Mouse (Mus musculus) natural killer cell, adult 2 months (primary cell): Measurements from ENCODE around the gene Hspbap1.

Source experiments
- DNase-seq, 2 experiments: peaks; one replicate each; pipeline ENCODE4 v3.0.0; 2022; ENCODE audit warnings: low spot score in 2 of 2

Gene Hspbap1

DNA sequence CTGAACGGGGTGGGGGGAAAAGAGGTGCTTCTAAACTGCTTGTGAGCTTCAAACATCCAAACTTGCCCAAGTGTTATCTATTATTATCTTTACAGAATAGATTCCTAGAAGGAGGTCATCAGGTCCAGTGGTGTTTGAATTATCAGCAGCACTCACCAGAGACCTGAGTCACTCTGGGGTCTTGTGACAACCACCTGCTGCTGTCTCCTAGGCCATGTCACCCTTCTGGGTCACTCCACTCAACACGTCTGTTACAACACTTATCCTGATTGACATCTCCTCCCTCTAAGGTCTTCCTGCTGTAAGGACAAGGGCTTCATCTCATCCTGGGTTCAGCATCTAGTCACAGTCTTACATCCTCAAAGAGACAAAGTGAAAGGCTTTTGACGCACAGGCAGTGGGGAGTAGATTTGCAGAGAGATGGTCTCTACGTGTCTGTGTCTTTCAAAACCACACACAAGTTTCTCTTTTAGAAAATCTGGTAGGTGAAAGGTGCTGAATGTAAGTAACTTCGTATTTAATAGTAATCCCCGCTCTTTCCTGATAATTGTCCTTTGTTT is 21.9 kb downstream of the Hspbap1 start:
- no peak for DNase-seq

DNA sequence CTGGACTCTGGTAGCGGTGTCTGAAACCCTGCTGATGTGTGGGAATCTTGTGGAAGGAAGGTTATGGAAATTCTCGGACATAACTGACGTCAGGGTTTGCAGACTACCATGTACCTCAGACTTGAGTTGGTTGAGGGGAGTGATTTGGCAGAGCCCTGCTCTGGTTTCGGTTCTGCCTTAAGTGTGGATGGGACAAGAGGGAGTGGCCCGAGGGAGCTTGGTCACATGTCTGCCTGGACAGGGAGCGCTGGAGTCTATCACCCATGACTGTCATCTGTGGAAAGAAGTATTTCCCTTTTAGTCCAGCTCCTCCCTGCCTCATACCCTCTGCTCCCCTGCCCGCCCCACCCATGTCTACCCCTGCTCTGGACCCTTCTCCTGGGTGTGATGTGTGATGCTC is 32.0 kb downstream of the Hspbap1 start:
- DNase-seq, result no peak

DNA sequence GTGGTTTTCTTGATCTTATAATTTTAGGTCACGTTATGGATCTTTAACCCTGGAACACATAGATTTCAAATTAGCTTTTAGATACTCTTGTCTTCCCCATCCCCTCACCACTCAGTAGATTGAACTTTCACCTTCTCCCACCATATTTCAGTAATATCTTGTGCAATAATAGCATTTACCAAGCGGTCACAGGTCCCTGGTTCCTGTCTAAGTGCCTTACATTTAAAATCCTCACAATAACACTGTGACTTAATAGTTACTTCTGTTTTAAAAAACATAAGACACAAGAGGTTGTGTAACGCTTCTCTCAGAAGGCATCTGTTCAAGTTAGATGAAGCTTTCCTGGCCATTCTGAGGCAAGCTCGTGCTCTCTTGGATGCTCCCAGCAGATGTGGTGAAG is 33.5 kb downstream of the Hspbap1 start:
- no peak for DNase-seq

DNA sequence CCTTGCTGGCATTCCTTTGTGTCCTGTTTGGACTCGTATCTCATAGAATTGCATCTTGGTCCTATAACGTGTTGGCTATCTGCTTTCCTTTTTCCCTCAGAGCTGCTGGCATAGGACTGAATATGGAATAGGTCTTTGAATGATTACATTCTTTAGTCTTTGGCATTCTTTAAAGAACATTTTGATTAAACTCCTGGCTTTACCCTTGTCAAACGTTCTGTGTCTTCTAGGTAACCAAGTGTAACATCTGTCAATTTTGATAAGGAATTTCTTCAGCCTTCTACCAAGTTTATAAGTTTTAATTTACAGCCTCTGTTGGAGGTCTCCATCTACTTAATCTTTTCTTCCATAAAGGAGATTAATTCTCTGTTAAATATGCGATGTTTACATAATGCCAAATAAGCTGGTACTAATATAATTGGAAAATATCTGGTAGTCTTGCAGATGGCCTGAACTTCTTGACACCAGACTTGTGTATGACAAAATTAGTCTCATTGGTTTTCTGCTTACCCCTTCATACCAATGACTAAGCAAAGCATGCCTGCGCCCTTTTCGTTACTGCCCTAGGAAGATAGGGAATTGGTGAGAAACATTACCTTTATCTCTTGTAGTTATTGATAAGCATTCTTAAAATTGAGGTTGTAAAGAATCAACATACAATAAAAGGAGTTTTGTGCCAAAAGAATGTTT is 36.9 kb downstream of the Hspbap1 start:
- DNase-seq, result no peak

DNA sequence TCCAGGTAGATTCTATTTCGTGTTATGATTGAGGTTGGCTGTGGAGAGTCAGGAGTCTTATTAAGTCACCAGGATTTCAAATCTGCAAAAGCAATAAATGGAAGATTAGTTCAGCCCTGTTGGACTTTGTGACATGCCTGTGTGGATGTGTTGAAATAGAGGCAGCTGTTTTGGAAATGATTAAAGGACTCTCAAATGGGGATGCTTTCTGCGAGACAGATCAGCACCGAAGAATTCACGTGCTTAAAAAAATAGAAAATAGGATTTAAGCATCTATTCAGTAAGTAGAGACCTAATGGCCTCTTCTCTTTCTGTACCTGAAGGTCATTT is 37.5 kb downstream of the Hspbap1 start:
- DNase-seq, result no peak

DNA sequence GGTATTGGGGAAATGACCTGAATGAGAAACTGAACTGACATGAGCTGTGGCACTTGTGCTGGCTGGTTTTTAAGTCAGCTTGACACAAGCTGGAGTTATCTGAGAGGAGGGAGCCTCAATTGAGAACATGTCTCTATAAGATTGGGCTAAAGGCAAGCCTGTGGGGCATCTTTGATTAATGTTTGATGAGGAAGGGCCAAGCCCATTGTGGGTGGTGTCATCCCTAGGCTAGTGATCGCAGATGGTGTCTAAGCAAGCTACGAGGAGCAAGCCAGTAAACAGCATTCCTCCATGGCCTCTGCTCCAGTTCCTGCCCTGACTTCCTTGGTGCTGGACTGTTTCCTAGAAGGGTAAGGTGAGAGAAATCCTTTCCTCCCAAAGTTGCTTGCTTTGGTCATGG is 38.7 kb downstream of the Hspbap1 start:
- no peak for DNase-seq

DNA sequence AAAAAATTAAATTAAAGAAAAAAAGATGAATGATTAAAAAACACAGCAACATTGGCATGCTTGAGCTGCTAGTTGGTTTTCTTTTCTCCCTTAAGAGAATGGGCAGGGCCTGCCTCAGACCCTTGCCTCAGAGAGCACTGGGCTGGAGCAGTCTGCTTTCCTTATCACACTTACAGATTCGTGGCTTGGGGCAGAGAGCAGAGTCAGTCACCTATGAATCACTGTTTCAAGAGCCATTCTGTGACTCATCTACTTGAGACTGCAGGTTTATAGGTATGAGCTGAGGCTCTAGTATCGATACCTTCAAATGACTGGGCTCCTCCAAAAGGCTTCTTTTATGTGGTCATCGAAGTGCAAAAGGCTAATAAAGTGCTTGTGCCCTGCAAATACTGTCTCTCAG is 42.9 kb downstream of the Hspbap1 start:
- DNase-seq, result no peak

DNA sequence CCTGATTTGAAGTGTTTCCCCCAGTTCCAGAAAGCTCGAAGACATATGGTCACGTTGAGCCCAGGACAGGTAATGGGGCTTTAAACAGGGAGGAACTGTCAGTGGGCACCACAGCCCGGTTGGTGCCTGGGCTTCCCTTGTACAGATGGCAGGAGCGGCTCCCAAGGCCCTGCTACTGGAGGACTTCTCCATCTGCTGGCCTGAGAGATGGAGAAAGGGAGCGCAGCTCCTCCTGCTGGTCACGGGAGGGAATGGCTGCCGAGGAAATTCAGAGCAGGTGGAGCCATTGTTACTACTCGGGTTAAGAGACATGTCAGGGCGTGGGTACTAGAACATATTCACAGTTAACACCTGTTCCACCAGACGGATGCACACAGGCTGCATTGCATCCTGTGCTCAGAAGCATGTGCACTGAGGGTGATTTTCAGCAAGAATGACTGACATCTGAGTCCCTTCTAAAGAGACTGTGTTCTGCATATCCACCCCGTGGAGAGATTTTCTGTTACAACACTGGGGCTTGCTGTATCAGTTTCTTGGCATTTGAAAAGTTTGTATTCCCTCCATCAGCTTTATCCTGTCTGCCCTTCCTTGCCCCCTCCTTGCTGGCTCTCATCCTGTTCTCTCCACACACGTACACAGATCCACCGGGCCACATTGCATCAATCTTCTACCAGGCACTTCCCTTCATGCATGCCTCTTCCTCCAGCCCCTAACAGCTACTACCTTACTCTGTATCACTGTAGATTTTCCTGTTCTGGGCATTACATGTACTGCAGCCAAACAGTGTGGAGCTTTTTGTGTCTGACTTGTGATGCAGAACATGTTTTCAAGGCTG is 47.3 kb downstream of the Hspbap1 start:
- DNase-seq, result peak; percentile 56 to 72

DNA sequence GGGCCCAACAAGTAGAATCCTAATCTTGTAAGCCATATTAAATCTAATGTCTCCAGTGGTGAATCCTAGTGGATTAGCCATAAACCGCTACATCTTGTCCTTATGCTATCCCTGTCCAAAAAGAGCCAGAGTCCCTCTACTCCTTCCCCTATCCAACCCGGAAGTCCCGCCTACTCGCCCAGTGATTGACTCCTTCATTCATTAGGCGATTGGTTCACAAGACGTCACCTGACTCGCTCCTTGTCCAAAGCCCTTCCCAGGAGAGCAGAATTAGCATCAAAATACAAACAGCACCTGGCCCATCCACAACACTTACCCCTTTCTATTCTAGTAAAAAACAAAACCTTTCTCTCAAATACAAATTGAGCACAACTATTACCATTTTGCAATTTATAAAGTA is 59.8 kb downstream of the Hspbap1 start:
- no peak for DNase-seq

DNA sequence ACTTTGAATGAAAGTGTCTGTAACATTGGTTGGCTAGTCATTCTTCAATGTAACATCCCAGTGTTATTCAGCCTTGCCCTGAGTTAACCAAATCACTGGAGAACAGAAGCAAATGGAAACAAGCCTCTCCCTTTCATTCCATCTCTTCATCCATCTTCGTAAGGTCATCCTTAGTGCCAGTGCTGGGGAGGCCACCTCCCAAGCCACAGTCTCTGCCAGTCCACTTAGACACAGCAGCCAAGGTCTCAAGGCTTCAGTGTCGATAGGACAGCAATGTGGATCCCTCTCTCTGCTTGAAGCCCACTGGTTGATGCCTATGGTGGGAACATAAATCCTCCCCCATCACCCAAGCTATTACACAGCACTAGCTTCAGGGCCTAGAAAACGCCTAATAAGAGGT is 62.8 kb downstream of the Hspbap1 start:
- no peak for DNase-seq

DNA sequence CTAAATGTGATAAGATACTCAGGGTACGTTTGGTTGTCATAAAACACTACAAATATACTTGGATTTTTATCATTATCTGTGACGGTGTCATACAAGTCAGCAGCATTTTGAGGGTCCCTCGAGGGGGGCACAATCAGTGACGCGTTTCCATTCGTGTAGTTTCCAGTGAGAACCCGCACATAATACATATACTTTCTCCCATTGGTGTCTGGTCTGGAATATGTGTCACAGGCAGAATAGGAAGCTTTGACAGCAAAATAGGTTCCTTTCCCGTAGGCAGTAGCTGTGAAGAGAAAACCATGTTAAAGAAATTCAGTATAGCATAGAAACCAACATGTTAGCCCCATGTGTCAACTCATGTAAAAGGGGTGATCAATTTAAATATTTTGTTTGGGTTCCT is 64.5 kb downstream of the Hspbap1 start:
- no peak for DNase-seq

DNA sequence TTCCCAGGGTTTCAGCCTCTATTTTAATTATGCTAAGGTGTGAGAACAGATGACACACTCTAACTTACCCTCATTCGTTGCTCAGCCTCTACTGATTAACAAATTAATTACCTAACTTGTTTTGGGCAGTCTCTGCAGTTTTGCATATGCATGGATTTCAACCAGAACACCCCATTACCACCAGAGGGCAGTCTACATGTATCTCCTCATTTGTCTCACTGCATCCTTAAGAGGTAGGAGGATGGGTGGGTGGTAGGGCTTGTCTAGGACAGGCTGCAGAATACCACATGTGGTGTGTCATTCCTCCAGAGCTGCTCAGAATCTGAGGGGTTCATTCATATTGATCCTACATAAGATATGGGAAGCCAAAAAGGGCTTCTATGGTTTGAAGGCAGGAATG is 69.5 kb downstream of the Hspbap1 start:
- peak; percentile 23 to 39 for DNase-seq

DNA sequence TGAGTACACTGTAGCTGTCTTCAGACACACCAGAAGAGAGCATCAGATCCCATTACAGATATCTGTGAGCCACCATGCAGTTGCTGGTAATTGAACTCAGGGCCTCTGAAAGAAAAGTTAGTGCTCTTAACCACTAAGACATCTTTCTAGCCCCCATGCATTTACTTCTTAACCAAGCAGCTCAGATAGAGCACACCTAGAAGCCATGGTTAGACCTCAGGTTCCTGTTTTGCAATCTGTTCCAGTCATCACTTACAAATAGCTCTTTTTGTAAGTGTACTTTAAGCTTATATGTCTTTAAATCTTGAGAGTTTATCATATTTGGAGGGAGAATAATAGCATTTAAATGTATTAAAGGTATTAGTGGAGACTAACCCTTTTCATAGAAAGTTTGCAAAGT is 77.0 kb downstream of the Hspbap1 start:
- DNase-seq, result no peak

DNA sequence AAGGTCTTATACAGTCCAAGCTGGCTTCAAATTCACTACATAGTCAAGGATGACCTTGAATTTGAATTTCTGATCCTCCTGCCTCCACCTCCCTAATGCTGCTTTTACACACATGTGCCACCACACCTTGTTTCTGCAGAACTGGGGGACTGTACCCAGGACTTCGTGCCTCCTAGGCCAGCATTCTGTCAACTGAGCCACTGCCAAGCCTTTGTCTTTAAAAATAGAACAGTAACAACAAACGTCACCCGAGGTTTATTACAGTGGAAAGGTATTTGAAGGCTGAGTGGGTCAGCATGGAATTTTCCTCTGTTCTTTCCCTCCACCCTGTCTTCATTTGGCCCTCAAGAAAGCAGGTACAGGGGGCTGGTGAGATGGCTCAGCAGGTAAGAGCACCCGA is 85.7 kb downstream of the Hspbap1 start:
- DNase-seq, result no peak

DNA sequence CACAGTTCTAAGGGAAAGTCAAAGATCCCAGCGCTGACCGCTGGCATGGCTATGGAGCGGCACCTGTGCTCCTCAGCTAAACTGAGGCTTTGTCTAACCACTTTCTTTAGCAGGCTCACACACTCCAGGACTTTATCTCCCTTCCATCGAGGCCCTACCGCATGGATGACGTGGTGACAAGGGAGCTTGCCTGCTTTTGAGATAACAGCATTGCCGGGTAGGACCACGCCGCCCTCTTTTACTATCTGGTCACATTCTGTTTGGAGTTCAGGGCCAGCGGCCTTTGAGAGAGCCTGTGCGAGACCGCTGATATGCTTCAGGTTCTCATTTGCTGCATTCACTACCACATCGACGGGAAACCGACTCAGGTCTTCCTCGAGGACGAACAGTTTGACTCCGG is 86.6 kb downstream of the Hspbap1 start:
- no peak for DNase-seq

DNA sequence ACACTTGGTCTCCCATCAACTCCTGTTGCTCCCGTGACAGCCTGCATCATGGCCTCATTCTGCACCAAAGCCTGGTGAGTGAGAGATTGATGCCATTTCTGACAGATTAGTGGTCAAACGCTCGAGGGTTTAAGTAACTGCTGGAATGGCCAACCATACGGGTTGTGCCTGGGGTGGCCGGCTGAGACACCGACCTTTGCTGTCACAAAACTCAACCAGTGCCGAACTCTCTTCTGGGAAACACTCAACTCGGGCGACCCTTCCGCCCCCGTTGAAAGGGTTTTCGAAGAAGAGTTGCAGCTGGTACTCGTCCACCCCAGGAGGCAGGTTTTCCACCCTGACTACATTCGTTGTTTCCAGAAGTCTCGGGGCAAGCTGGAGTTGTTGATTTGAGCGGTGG is 90.1 kb downstream of the Hspbap1 start:
- DNase-seq, result no peak

DNA sequence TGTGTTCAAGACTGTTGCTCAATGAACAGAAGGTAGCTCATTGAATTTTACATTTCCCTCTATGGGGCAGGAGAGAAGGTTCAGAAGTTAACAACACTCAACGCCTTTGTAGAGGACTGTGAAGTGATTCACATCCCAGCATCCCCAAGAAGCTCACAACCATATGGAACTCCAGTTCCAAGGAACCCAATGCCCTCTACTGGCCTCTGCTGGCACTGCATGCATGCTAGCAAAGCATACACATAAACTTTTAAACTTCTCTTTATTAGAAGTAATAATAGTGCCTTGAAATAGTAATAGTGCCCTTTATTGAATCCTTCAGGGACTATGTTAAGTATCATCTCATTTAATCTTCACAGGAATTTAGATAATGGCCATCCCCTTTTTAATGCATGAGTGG is 91.9 kb downstream of the Hspbap1 start:
- peak in 1 of 2 experiments; percentile 9 for DNase-seq

DNA sequence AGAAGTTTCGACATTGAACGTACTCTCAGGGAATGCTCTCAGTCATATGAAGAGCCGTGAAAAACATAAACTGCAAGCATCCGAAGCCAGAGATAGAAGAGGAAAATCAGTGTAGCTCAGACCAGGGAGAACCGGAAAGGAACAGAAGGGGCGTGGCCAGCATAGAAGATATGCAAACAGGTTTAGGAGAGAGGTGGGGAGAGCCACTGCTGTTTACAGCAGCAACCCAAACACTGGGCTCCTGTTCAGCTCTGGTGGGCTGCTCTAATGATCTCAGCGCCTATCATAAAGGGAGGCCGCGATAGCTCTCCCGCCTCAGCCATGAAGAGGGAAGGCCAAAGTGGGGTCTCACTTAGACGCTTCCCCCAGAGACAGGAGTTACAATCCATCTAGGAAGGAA is 97.6 kb downstream of the Hspbap1 start:
- DNase-seq, result no peak

DNA sequence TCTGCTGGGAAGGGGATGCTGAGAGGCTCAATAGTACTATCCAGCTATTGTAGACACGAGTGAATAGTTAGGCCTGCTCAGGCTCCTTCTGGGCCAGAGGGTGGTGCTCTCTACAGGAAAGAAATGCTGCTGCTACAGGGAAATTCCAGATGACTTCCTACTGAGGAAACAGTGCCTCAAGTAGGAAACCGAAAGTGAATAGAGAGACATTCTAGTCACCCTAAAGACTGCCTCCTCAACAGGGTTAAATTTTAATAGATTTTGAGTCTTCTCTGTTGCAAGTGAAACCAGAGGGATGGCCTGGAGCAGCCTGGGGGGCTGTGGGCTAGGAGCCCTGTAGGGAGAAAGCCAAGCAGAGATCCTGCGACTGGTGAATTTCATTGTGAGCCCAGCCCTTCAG is 99.0 kb downstream of the Hspbap1 start:
- DNase-seq, result peak in 1 of 2 experiments; percentile 29

DNA sequence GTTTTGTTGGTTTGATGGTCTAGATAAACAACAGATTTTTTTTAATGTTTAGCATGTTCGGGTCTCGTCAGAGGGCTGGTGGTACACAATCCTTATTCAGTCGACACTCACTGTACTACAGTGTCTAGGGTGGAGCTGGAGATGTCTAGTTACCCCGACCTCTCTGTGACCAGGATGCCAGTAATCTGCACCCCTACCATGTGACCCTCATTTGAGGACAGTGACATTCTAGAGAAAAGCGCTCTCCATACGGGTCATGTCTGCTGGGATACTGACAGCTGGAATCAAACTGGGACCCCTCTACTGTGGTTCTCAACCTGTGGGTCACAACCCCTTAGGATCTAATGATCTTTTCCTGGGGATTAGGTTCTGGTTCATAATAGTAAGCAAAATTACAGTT is 99.5 kb downstream of the Hspbap1 start:
- no peak for DNase-seq

DNA sequence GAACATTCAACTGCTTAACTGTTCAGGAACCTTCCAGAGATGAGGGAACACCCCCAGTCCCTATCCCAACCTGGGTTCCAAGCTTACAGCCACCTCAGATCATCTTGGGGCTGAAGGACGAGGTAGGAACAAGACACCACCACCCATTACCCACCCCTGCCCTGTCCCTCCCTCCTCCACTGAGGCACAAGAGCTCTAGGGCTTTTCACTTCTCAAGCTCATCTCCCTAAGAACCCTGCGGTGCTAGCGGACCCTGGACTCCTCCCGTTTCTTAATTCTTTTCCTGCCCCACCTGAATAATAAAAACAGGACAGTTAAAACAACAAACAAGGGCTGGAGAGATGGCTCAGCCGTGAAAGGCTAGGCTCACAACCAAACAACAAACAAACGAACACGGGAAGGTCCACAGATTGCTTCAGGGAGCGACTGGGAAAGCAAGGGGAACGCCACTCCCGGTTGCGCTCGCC is 100.4 kb downstream of the Hspbap1 start:
- DNase-seq, result no peak

DNA sequence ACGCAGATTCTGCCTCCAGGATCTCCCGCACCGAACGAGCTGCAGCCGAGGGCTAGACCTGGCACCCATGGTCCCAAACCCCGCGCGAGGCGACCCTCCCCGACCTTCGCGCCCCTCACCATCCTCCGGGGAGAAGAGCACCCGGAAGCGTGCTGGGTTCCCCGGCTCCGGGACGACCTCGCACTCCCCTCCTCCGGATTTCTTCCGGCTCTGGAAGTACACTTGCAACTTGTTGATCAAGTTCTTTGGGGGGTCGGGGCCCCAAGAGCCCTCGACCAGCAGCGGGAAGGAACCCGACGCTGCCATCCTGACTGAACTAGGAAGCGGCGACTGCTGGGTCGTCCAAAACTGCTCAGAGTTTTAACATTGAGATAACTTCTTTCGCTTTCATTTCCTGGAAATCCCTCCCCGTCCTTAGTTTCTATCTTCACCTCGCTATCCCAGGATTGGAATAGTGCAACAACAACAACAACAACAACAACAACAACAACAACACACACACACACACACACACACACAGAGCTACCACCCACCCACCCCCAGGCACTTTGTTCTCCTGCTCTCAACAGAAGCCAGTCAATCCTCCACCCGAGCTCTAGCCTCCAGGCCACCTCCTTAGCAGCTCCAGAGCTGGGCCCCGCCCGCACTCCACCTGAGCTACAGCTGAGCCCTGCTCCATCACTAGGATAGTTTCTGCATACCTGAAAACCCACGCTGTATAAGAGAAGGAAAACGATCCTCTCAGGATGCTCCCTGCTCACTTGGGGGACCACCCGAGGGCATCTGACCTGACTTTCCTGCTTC is 101.1 kb downstream of the Hspbap1 start, which contains the start of gene Parp14:
TSS of gene Parp14 (minus strand) at position 497 of the 804 bp plus-strand sequence.
- DNase-seq, result peak in 1 of 2 experiments; percentile 37
